Mouse (Mus musculus) embryonic facial prominence, embryonic 13.5 days (tissue): Measurements from ENCODE around the gene Gls2. TPM values are rescaled to one million over a fixed set of nuclear protein-coding genes. Genes with fewer than 3 reads are reported as not detected.
"Not testable (repeated sequence)": the region's sequence is repeated elsewhere in the genome, so short reads cannot be mapped to it uniquely, and the experiment has no call there.

ENCODE experiments used
- ATAC-seq: fragments of 200-750 bp; cut with Nextera tagmentation; 2 replicates; pipeline ENCODE4 v1.8.0; 2017; ENCODE audit warnings: low read depth; ENCODE audit not compliant: insufficient number of reproducible peaks, insufficient read depth, low FRiP score, low TSS enrichment
- H3K27ac ChIP-seq: fragments of 300-500 bp; sonication (generic); 2 replicates; pipeline ENCODE4 v1.5.1; 2015; ENCODE audit warnings: moderate library complexity, mild to moderate bottlenecking, inconsistent platforms
- H3K27me3 ChIP-seq: fragments of 300-500 bp; sonication (generic); 2 replicates; pipeline ENCODE4 v1.6.1; 2015; ENCODE audit warnings: mild to moderate bottlenecking, inconsistent platforms
- H3K36me3 ChIP-seq: fragments of 300-500 bp; sonication (generic); 2 replicates; pipeline ENCODE4 v1.6.1; 2015; ENCODE audit warnings: mild to moderate bottlenecking, inconsistent platforms
- H3K4me1 ChIP-seq: fragments of 300-500 bp; sonication (generic); 2 replicates; pipeline ENCODE4 v1.6.1; 2015; ENCODE audit warnings: inconsistent platforms
- H3K4me2 ChIP-seq: fragments of 300-500 bp; sonication (generic); 2 replicates; pipeline ENCODE4 v1.6.1; 2015; ENCODE audit warnings: moderate library complexity, mild to moderate bottlenecking, inconsistent platforms
- H3K4me3 ChIP-seq: fragments of 300-500 bp; sonication (generic); 2 replicates; pipeline ENCODE4 v1.5.1; 2015; ENCODE audit warnings: mild to moderate bottlenecking, inconsistent platforms
- H3K9ac ChIP-seq: fragments of 300-500 bp; sonication (generic); 2 replicates; pipeline ENCODE4 v1.6.1; 2015; ENCODE audit warnings: mild to moderate bottlenecking, inconsistent platforms
- H3K9me3 ChIP-seq: fragments of 300-500 bp; sonication (generic); 2 replicates; pipeline ENCODE4 v1.6.1; 2016; ENCODE audit warnings: inconsistent platforms
- WGBS: fragments of 180-500 bp; shearing (Covaris S2); methylation state at CpG from one replicate; pipeline ENCODE4 v1.1.7; 2015; ENCODE audit warnings: mixed read lengths; 5-methylcytosine and 5-hydroxymethylcytosine counted together
- polyA plus RNA-seq: library from polyadenylated mRNA; unstranded; fragments of >200 nt; fragmentation: Nextera tagmentation; extraction: Ambion mirVana; gene quantifications from 2 replicates; pipeline ENCODE4 v1.2.1, GENCODE M21; 2015

Gls2 gene
- polyA plus RNA-seq, 1 experiment from 2014 or later, result 2.2 TPM

DNA sequence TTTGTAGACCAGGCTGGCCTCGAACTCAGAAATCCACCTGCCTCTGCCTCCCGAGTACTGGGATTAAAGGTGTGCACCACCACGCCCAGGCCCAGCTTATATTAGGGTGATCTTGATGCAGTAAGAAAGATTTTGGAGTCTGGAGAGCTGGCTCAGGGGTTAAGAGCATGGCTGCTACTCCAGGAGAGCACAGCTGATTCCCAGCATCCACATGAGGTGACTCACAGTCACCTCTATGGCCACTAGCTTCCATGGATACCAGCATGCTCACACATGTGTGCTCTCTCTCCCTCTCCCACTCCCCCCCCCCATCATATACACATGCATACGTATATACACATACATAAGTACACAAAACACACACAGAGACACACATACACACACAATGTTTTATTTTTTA lies 16.9 kb upstream of the Gls2 start:
- Histone ChIP-seq H3K4me3 (no peak overlapping the region), H3K4me1 (peaks cover 34% of the 10 kb centered on the region), H3K36me3 (no peaks in the 10 kb centered on the region), H3K4me2 (no peak overlapping the region), H3K27me3 (no peaks in the 10 kb centered on the region), H3K27ac (no peak overlapping the region), H3K9ac (no peak overlapping the region), H3K9me3 (no peaks in the 10 kb centered on the region)
- WGBS, result 90% methylated on average over 4 of the region's 4 CpGs
- no peak for ATAC-seq

DNA sequence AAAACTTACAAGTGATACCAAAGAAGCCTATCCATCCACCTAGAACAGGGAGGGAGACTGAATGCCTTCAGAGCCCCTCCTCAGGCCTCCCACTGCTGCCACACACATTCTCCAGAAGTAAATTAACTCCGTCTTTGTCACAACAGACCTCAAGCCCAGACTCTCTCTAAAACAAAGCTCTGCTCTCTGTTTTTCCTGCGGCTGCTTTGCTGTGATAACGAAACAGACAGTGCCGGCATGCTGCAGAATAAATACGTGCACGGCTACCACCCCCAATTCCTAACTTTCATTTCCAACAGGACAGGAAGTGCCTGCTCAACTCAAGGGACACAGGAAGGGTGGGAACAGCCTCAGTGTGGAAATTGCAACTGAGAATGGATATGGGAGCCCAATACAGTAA lies 14.3 kb upstream of the Gls2 start, which contains the start of gene Rbms2:
TSS of gene Rbms2 (minus strand) at position 309 of the 400 bp plus-strand sequence.
- Histone ChIP-seq H3K4me3 (peak within 1 kb of the TSS; percentile 20), H3K4me2 (peak within 1 kb of the TSS; percentile 50), H3K9me3 (no peaks in the 10 kb centered on the region), H3K9ac (peak within 1 kb of the TSS; percentile 58; the same call in 1 of the 2 replicates), H3K27me3 (no peaks in the 10 kb centered on the region), H3K36me3 (no peaks in the 10 kb centered on the region), H3K4me1 (peaks cover 18% of the 10 kb centered on the region), H3K27ac (peak within 1 kb of the TSS; percentile 83)
- under 1% methylated on average over 6 of the region's 6 CpGs for WGBS
- no peak for ATAC-seq

DNA sequence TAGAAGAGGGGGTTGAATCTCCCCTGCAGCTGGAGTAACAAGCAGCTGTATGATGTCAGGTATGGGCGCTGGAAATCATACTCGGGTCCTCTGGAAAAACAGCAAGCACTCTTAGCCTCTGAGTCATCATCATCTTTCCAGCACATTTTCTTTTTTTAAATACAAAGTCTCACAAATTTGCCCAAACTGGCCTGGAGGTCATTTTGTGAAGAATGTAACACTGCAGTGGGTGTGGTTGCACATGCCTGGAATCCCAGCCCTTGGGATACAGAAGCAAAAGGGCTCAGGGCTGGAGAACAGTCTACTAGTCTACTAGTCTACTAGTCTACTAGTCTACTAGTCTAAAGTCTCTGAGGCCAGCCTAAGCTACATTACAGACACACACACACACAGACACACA lies 10.0 kb upstream of the Gls2 start:
- Histone ChIP-seq H3K4me1 (peaks cover 13% of the 10 kb centered on the region), H3K9ac (no peak overlapping the region), H3K36me3 (no peaks in the 10 kb centered on the region), H3K4me2 (no peak overlapping the region), H3K4me3 (no peak overlapping the region), H3K27ac (no peak overlapping the region), H3K27me3 (no peaks in the 10 kb centered on the region), H3K9me3 (no peaks in the 10 kb centered on the region)
- no peak for ATAC-seq
- WGBS, result 82% methylated on average over 2 of the region's 2 CpGs

DNA sequence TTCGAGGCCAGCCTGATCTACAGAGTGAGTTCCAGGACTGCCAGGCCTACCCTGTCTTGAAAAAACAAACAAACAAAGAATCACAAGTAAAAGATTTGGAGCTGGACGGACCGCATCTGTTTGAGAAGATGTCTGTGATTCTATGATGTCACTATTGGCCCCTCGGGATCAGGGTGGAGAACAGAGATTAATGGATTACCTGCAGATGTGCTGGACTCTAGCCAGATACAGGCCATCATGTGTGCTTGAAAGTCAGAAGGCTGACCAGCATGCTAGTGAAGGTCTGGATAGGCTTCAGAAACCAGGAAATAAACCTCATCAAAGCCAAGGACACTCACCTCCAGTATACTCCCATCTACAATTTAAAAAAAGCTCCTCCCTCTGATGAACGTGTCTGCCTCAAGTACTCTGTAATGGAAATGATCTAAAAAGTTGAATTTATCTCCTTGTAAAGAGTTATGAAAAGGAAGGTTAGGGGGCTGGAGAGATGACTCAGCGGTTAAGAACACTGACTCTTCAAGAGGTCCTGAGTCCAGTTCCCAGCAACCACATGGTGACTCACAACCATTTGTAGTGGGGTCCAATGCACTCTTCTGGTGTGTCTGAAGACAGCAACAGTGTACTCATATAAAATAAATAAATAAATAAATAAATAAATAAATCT lies 8.8 kb upstream of the Gls2 start:
- 75% methylated on average over 6 of the region's 6 CpGs for WGBS
- no peak for ATAC-seq
- no peak overlapping the region for H3K4me3 ChIP-seq

DNA sequence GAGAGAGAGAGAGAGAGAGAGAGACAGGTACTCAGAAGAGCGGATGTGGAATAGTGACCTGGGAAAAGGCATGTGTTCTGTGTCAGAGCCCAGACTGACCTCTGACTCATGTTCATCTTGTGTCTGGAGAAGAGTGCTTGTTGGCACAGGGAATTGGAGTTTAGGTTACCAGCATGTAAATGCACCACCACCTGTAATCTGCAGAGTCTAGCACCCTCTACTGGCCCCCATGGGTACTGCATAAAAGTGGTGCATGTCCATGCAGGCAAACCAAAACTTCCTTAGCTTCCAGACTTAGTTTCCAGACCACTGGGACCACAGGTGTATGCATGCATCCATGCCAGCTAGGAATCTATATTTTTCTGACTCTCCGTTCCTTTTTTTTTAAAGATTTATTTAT lies 8.3 kb upstream of the Gls2 start:
- ATAC-seq, result 0 out of 2 replicates have a peak, but pooled peaks have one; percentile 28
- no peak overlapping the region for H3K9ac ChIP-seq
- WGBS, result 56% methylated on average over 2 of the region's 2 CpGs

More for the DNA sequence above, 8.8 kb upstream of the Gls2 start:
- H3K27me3 ChIP-seq, result no peaks in the 10 kb centered on the region
- H3K9ac ChIP-seq, result no peak overlapping the region
- H3K4me1 ChIP-seq, result 0 out of 2 replicates have a peak, but pooled peaks cover 4% of the 10 kb centered on the region
- H3K36me3 ChIP-seq, result no peaks in the 10 kb centered on the region
- H3K27ac ChIP-seq, result no peak overlapping the region
- H3K9me3 ChIP-seq, result no peaks in the 10 kb centered on the region
- no peak overlapping the region for H3K4me2 ChIP-seq

DNA sequence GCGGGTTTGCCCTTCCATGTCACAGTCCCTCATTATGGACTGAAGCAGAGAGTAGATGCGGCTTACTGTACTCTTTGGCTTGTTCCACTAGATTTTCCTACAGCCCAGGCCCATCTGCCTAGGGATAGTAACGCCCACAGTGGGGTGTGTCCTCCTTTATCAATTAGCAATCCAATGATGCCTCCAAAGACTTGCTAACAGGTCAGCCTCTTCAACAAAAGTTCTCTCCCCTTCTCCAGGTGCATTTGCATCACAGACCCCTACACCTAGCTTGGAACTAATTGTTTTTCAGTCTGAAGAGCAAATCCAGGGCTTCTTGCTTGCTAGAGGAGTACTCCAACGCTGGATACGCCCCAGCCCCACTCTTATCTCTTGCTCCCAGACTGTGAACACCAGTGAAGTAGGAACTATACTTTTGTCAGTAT lies 7.1 kb upstream of the Gls2 start:
- Histone ChIP-seq H3K9ac (no peak overlapping the region), H3K27ac (no peak overlapping the region), H3K4me2 (no peak overlapping the region), H3K9me3 (no peaks in the 10 kb centered on the region), H3K4me3 (no peak overlapping the region), H3K4me1 (0 out of 2 replicates have a peak, but pooled peaks cover 4% of the 10 kb centered on the region), H3K27me3 (no peaks in the 10 kb centered on the region), H3K36me3 (no peaks in the 10 kb centered on the region)
- no peak for ATAC-seq
- 66% methylated on average over 5 of the region's 5 CpGs for WGBS

More for the DNA sequence above, 8.3 kb upstream of the Gls2 start:
- Histone ChIP-seq H3K4me1 (0 out of 2 replicates have a peak, but pooled peaks cover 4% of the 10 kb centered on the region), H3K27me3 (no peaks in the 10 kb centered on the region), H3K36me3 (no peaks in the 10 kb centered on the region), H3K27ac (no peak overlapping the region), H3K4me3 (no peak overlapping the region), H3K4me2 (no peak overlapping the region), H3K9me3 (no peaks in the 10 kb centered on the region)

DNA sequence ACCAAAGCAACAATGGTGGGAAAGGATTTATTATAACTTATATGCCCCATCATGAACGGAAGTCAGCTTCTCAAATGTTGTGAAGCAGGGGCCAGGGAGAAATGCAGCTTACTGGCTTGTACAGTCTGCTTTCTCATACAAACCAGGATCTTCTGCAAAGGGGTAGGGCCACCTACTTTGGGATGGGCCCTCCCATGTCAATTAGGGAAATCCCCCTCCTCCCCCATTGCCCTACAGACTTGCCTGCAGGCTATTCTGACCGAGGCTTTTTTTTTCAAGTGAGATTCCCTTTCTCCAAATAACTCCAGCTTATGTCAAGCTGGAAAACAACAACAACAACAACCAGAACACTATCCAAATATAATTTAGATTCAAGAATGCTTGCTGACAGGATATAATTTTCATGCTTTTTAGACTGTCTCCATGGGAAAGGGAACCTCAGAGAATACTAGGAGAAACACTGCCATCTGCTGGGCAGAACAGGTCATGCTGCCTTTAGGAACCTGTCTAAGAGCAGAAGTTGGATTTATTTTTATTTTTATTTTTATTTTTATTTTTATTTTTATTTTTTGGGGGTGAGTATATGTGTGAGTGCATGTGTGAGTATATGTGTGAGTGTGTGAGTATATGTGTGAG lies 5.9 kb upstream of the Gls2 start:
- Histone ChIP-seq H3K9ac (no peak overlapping the region), H3K4me3 (no peak overlapping the region), H3K27ac (no peak overlapping the region; the same call in 1 of the 2 replicates), H3K4me1 (0 out of 2 replicates have a peak, but pooled peaks cover 4% of the 10 kb centered on the region), H3K36me3 (no peaks in the 10 kb centered on the region), H3K4me2 (no peak overlapping the region), H3K27me3 (no peaks in the 10 kb centered on the region), H3K9me3 (no peaks in the 10 kb centered on the region)
- WGBS, result 43% methylated on average over 2 of the region's 2 CpGs
- no peak for ATAC-seq

DNA sequence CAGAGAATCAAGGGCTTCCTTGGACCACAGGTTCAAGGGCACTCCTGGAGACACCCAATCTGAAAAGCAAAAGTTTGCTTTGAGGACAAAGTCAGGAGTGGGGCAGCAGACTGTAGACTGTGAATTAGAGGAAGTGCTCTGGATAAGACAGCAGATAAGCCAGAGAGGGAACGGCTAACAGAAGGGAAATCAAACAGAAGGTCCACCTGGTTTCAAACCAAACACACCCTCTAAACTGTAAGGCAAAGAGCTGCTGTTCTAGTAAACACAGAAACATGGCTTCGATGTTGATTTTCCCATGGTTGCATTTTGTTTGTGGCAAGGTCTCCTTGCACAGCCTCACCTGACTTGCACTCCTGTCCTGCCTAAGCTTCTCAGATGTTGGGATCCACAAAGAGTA lies 2.8 kb upstream of the Gls2 start:
- Histone ChIP-seq H3K27me3 (peaks cover 19% of the 10 kb centered on the region), H3K9ac (no peak overlapping the region), H3K4me3 (no peak overlapping the region), H3K4me1 (peaks cover 10% of the 10 kb centered on the region), H3K36me3 (no peaks in the 10 kb centered on the region), H3K4me2 (no peak overlapping the region), H3K9me3 (no peaks in the 10 kb centered on the region), H3K27ac (no peak overlapping the region)
- 79% methylated on average over 2 of the region's 2 CpGs for WGBS
- no peak for ATAC-seq

DNA sequence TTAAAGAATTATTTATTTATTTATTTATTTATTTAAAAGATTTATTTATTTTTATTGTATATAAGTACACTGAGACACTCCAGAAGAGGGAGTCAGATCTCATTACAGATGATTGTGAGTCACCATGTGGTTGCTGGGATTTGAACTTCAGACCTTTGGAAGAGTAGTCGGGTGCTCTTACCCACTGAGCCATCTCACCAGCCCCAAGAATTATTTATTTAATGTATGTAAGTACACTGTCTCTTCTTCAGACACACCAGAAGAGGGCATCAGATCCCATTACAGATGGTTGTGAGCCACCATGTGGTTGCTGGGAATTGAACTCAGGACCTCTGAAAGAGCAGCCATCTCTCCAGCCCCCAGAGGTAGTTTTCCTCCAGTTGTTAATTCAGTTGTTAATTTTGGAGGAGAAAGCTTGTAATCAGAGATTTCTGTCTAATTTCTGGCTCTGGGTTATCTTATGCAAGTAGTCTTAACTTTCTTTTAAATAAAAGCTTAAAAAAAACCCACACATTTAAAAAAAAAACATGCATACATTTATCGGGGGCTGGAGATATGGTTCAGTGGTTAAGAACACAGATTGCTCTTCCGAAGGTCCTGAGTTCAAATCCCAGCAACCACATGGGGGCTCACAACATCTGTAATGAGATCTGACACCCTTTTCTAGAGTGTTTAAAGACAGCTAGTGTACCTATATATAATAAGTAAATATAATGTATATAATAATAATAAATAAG lies 2.1 kb upstream of the Gls2 start:
- Histone ChIP-seq H3K27me3 (peaks cover 25% of the 10 kb centered on the region), H3K4me1 (peaks cover 10% of the 10 kb centered on the region)
- H3K4me2 ChIP-seq, H3K36me3 ChIP-seq, H3K9ac ChIP-seq, H3K27ac ChIP-seq, H3K9me3 ChIP-seq, ATAC-seq, H3K4me3 ChIP-seq: not testable (repeated sequence)
- 93% methylated on average over 3 of the region's 3 CpGs for whole genome bisulfite sequencing

DNA sequence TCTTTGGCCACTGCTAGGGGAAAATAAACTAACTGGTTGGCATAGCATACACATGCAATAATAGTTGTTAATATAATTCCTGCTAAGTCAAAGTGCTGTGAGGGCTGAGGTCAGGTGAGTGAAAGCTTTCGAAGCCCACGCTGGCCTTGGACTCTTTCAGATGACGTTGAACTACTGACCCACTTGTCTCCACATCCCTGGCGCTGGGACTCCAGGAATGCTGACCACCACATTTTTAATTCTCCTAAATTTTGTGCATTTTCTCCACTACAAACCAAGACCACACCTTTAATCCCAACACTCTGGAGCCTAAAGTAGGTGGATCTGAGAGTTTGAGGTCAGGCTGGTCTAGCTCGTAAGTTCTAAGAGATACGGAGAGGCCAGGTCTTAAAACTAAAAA lies 1.1 kb upstream of the Gls2 start:
- WGBS, result 88% methylated on average over 6 of the region's 6 CpGs
- H3K4me3 ChIP-seq, result no peak overlapping the region
- peaks cover 25% of the 10 kb centered on the region for H3K27me3 ChIP-seq
- peaks cover 9% of the 10 kb centered on the region for H3K4me1 ChIP-seq
- no peak for ATAC-seq
- H3K9me3 ChIP-seq, result no peaks in the 10 kb centered on the region
- no peak overlapping the region for H3K9ac ChIP-seq
- no peak overlapping the region for H3K4me2 ChIP-seq
- no peak overlapping the region for H3K27ac ChIP-seq
- H3K36me3 ChIP-seq, result no peaks in the 10 kb centered on the region

DNA sequence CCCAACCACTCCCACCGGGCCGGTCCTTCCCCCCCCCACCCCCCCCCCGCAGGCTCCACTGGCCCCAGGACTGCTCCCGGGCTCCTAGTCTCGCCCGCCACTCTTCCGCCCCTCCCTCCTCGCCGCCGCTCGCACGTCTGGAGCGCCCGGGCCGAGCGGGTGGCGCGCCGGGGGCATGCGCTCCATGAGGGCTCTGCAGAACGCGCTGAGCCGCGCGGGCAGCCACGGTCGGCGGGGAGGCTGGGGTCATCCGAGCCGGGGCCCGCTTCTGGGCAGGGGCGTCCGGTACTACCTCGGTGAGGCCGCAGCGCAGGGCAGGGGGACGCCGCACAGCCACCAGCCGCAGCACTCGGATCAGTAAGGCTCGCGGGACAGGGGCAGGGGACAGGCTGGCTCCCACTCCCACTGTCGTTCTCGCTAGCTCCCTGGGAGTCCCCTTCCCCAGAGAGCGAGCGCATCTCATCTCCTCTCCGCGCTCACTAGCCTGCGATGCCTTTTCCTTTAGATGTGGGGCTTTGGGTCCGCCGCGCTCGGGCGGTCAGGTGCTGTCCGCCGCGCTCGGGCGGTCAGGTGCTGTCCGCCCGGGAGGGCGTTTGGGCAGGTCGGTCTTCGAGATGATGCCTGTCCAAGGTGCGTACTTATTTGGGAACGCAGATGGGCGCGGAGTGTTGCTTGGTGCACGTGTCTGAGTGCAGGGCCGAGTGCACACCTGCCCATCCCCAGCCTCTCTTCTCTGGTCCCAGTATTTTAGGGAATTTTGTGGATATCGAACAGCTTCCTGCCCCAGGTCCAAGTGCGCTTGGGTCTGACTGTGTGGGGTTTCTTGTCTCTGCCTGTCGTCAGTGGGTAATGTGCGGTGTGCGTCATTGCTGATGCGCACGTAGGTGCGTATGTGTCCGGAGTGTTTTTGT lies 549 bp downstream of the Gls2 start:
- H3K4me2 ChIP-seq, result peak overlapping the region; percentile 99
- peaks cover 25% of the 10 kb centered on the region for H3K27me3 ChIP-seq
- H3K36me3 ChIP-seq, result no peaks in the 10 kb centered on the region
- H3K9ac ChIP-seq, result peak overlapping the region; percentile 75
- ATAC-seq, result peak; percentile 86; the same call in 1 of the 2 replicates
- peak overlapping the region; percentile 70 for H3K4me3 ChIP-seq
- H3K9me3 ChIP-seq, result no peaks in the 10 kb centered on the region
- H3K4me1 ChIP-seq, result peaks cover 7% of the 10 kb centered on the region
- no peak overlapping the region; the same call in 1 of the 2 replicates for H3K27ac ChIP-seq
- 1% methylated on average over 60 of the region's 79 CpGs for WGBS
